Mouse (Mus musculus): ENCODE data around the gene AL731706.2. TPM values are rescaled to one million over a fixed set of nuclear protein-coding genes. Genes with fewer than 3 reads are reported as not detected.
"Not testable (repeated sequence)": the region's sequence is repeated elsewhere in the genome, so short reads cannot be mapped to it uniquely, and the experiment has no call there.

AL731706.2 gene
- polyA plus RNA-seq, 1 experiment from 2014 or later, result 16.8 TPM

DNA sequence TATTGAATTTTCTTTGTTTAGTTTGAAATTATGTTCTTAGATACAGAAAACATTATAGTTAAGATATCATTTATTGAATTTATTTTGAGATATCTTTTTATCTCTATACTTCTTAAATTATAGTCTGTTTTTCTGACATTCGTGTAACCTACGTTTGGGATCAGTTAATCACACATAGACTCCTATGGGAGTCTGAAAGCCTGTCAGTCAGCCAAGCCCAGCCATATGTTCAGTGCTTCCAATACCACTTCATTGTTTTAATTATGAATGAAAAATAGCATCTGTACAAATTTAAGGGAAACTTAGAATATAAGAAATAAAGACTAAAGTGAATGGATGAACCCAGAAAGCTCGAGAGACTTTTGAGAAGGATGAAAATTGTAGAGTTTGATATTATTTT is 23.1 kb upstream of the AL731706.2 start:
- Histone ChIP-seq H3K4me1 (replicated peaks; ENCODE audit: control insufficient read depth, insufficient read depth, low read length) (peaks cover 5% of the 10 kb centered on the region), H3K4me3 (ENCODE audit: low read depth, low read length) (no peak overlapping the region), H3K9ac (ENCODE audit: low read depth, low read length) (no peak overlapping the region), H3K27me3 (replicated peaks; ENCODE audit: control insufficient read depth, insufficient read depth, low read length) (no peaks in the 10 kb centered on the region), H3K4me2 (no peak overlapping the region), H3K9me3 (ENCODE audit: control insufficient read depth, low read length) (no peaks in the 10 kb centered on the region), H3K36me3 (ENCODE audit: control insufficient read depth, insufficient read depth, low read length) (peaks cover 7% of the 10 kb centered on the region; the same call in 1 of the 2 replicates), H3K27ac (ENCODE audit: low read depth, low read length) (no peak overlapping the region)
- no peak for DNase-seq (ENCODE audit: low spot score)
- no peak for ATAC-seq (replicated peaks; ENCODE audit: low FRiP score)
- 87% methylated on average over 3 of the region's 3 CpGs for WGBS

DNA sequence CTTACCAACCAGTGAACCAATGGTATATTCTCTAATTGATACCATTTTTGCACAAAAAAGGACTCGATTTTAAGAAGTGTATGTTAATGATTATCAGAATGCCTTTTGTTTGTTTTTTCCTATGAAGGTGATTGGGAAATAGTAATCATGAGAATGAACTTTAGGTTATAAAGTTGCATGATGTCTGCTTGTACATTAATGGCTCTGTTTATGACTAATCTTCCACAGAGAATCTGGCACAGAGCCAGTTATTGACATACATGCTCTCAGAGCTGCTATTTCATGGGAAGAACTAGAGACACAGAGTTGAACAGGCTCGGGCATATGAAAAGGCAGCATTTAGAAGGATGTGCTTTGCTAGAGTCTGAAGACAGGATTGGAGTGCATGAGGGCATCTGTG is 10.7 kb upstream of the AL731706.2 start:
- H3K27me3 ChIP-seq (replicated peaks; ENCODE audit: control insufficient read depth, insufficient read depth, low read length), result no peaks in the 10 kb centered on the region
- DNase-seq (ENCODE audit: low spot score) (no peak), ATAC-seq (replicated peaks; ENCODE audit: low FRiP score) (no peak)
- H3K4me3 ChIP-seq (ENCODE audit: low read depth, low read length), result no peak overlapping the region
- H3K4me1 ChIP-seq (replicated peaks; ENCODE audit: control insufficient read depth, insufficient read depth, low read length), result peaks cover 9% of the 10 kb centered on the region
- 78% methylated on average over 2 of the region's 2 CpGs for WGBS
- H3K4me2 ChIP-seq, result no peak overlapping the region
- no peak overlapping the region for H3K27ac ChIP-seq (ENCODE audit: low read depth, low read length)
- H3K36me3 ChIP-seq (ENCODE audit: control insufficient read depth, insufficient read depth, low read length), result no peaks in the 10 kb centered on the region
- H3K9ac ChIP-seq (ENCODE audit: low read depth, low read length), result no peak overlapping the region
- no peaks in the 10 kb centered on the region for H3K9me3 ChIP-seq (ENCODE audit: control insufficient read depth, low read length)

DNA sequence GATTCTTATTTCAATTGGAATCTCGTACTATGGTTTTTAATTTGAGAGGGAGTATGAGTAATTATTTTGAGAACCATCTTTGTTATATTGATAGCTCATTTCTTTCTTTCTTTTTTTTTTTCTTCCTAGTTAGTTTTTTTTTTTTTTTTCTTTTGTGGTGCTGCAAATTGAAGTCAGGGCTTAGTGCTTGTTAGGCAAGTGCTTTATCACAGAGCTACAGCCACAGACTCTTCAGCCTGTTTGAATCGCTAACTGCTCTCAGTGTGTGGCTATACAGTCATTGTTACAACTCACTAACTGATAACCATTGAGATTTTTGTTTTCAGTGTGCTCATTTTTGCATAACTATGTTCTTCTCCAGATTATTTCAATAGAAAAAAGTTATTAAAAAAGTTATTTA is 9.0 kb upstream of the AL731706.2 start:
- Histone ChIP-seq H3K9ac (ENCODE audit: low read depth, low read length) (no peak overlapping the region), H3K9me3 (ENCODE audit: control insufficient read depth, low read length) (no peaks in the 10 kb centered on the region), H3K4me2 (no peak overlapping the region), H3K4me1 (replicated peaks; ENCODE audit: control insufficient read depth, insufficient read depth, low read length) (peaks cover 13% of the 10 kb centered on the region), H3K4me3 (ENCODE audit: low read depth, low read length) (no peak overlapping the region), H3K27me3 (replicated peaks; ENCODE audit: control insufficient read depth, insufficient read depth, low read length) (no peaks in the 10 kb centered on the region), H3K27ac (ENCODE audit: low read depth, low read length) (no peak overlapping the region), H3K36me3 (ENCODE audit: control insufficient read depth, insufficient read depth, low read length) (no peaks in the 10 kb centered on the region)
- ATAC-seq (replicated peaks; ENCODE audit: low FRiP score) (no peak), DNase-seq (ENCODE audit: low spot score) (no peak)
- WGBS, result 61% methylated on average over 2 of the region's 2 CpGs

DNA sequence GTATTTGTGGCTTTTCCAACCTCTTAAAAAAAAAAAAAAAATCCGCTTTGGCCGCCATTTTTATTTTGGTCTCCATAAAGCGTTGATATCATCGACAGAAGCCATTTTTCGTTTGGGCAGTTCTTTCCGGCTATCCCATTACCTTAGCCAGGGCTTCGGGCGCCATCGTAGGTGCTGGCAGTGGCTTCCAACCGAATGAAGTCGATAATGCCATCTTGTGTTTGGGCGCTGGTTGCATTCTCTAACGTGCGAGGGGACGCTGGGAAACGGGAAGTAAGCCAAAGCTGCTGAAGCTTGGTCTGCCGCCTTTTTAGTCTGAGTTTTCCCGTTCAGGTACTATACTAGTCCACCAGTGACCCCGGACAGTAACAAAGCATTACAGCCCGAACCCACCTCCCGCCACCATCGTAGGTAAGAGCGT is 6.5 kb upstream of the AL731706.2 start:
- DNase-seq (ENCODE audit: low spot score), result peak; percentile 81
- peak overlapping the region; percentile 82 for H3K4me3 ChIP-seq (ENCODE audit: low read depth, low read length)
- peak overlapping the region; percentile 65 for H3K27ac ChIP-seq (ENCODE audit: low read depth, low read length)
- H3K27me3 ChIP-seq (replicated peaks; ENCODE audit: control insufficient read depth, insufficient read depth, low read length), result no peaks in the 10 kb centered on the region
- H3K4me1 ChIP-seq (replicated peaks; ENCODE audit: control insufficient read depth, insufficient read depth, low read length), result peaks cover 13% of the 10 kb centered on the region
- no peaks in the 10 kb centered on the region for H3K9me3 ChIP-seq (ENCODE audit: control insufficient read depth, low read length)
- peak overlapping the region; percentile 70 for H3K9ac ChIP-seq (ENCODE audit: low read depth, low read length)
- H3K4me2 ChIP-seq, result peak overlapping the region; percentile 61
- ATAC-seq (replicated peaks; ENCODE audit: low FRiP score), result peak; percentile 76
- under 1% methylated on average over 23 of the region's 23 CpGs for WGBS
- H3K36me3 ChIP-seq (ENCODE audit: control insufficient read depth, insufficient read depth, low read length), result no peaks in the 10 kb centered on the region

DNA sequence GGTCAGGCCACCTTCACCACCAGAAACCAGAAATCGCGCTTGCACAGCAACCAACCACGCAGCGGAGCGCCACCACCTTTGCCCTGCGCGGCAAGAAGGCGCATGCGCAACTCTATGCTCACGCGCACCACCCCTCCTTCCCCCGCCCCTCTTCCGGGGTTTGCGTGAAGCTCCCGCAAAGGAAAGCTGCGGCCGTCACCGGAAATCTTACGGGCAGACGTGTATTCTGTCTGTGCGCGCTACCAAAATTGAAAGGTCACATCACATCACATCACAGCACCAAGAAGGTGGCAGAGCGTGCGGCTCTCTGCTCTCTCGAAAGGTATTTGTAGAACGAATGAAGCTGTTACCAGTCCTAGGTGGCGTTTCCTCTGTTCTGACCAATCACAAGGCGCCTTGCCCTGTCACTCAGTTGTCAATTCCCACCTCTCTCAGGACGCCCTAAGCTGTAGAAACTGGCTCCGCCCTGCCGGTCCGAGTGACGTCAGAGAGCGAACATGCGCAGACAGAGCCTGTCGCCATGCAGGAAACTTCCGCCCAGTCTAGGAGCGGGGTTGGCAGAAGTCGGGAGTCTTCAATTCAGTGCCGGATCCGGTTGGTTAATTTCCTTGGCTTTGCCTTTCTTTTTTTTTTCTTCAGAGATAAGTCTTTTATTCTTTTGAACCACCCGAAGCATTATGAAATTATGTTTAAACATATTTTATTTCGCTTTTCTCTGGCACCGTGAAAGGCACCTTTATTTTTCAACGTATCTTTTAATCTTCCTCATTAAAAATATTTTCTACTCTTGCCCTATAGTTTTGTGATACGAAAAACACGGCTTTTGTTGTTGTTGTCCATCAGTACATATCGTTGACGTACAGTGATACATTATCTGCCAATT is 5.8 kb upstream of the AL731706.2 start, which contains the start of the genes Slx4ip, AL731706.1 and Mkks:
Slx4ip (plus strand) TSS at position 151 of the 883 bp plus-strand sequence.
AL731706.1 (minus strand) TSS at position 322 of the 883 bp plus-strand sequence.
Mkks (minus strand) TSS at position 322 of the 883 bp plus-strand sequence.
- peak within 1 kb of the TSS; percentile 86 for H3K27ac ChIP-seq (ENCODE audit: low read depth, low read length)
- WGBS, result under 1% methylated on average over 49 of the region's 49 CpGs
- H3K9ac ChIP-seq (ENCODE audit: low read depth, low read length), result peak within 1 kb of the TSS; percentile 85
- DNase-seq (ENCODE audit: low spot score) (peak; percentile 94), ATAC-seq (replicated peaks; ENCODE audit: low FRiP score) (peak; percentile 95)
- H3K9me3 ChIP-seq (ENCODE audit: control insufficient read depth, low read length), result no peaks in the 10 kb centered on the region
- H3K27me3 ChIP-seq (replicated peaks; ENCODE audit: control insufficient read depth, insufficient read depth, low read length), result no peaks in the 10 kb centered on the region
- peak within 1 kb of the TSS; percentile 61 for H3K4me2 ChIP-seq
- H3K4me3 ChIP-seq (ENCODE audit: low read depth, low read length), result peak within 1 kb of the TSS; percentile 82
- H3K4me1 ChIP-seq (replicated peaks; ENCODE audit: control insufficient read depth, insufficient read depth, low read length), result peaks cover 13% of the 10 kb centered on the region
- H3K36me3 ChIP-seq (ENCODE audit: control insufficient read depth, insufficient read depth, low read length), result no peaks in the 10 kb centered on the region

DNA sequence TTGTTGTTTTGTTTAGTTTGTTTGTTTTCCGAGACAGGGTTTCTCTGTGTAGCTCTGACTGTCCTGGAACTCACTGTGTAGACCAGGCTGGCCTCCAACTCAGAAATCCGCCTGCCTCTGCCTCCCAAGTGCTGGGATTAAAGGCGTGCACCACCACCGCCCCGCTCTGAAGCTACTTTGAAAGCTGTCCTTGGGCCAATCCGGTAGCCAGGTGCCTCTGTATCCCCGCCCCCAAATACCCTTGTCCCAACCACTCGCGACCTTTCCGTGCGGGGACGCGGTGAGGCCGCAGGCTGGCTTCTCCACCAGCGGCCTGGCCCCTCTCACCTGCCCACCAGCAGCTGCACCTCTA is 5.2 kb upstream of the AL731706.2 start:
- H3K9ac ChIP-seq (ENCODE audit: low read depth, low read length), result peak overlapping the region; percentile 85
- not testable (repeated sequence) for H3K27me3 ChIP-seq (replicated peaks; ENCODE audit: control insufficient read depth, insufficient read depth, low read length); DNase-seq (ENCODE audit: low spot score); H3K36me3 ChIP-seq (ENCODE audit: control insufficient read depth, insufficient read depth, low read length); H3K9me3 ChIP-seq (ENCODE audit: control insufficient read depth, low read length)
- peak overlapping the region; percentile 82 for H3K4me3 ChIP-seq (ENCODE audit: low read depth, low read length)
- ATAC-seq (replicated peaks; ENCODE audit: low FRiP score), result peak; percentile 75
- H3K4me2 ChIP-seq, result peak overlapping the region; percentile 52
- peak overlapping the region; percentile 86 for H3K27ac ChIP-seq (ENCODE audit: low read depth, low read length)
- 5% methylated on average over 15 of the region's 15 CpGs for WGBS
- H3K4me1 ChIP-seq (replicated peaks; ENCODE audit: control insufficient read depth, insufficient read depth, low read length), result peaks cover 13% of the 10 kb centered on the region

DNA sequence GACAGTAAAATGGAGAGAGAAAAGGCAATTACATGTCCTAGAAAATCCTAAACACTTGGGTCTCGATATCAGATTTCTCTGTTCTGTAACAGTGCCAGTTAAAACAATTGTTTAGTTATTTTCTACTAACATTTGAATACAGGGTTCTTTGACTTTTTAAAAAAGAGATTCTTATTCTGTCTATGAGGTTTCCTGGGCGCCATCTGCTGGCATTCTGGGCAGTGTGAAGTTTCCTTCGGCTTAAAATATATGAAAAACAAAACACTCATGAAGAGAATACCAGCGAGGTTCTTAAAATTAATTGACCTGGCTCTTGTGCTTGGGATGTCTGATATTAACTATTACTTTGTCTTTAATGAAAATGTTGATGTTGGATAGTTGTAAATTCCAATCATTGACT is 1.4 kb upstream of the AL731706.2 start:
- Histone ChIP-seq H3K4me3 (ENCODE audit: low read depth, low read length) (no peak overlapping the region), H3K9me3 (ENCODE audit: control insufficient read depth, low read length) (no peaks in the 10 kb centered on the region), H3K27ac (ENCODE audit: low read depth, low read length) (no peak overlapping the region), H3K36me3 (ENCODE audit: control insufficient read depth, insufficient read depth, low read length) (peaks cover 7% of the 10 kb centered on the region), H3K4me2 (no peak overlapping the region), H3K4me1 (replicated peaks; ENCODE audit: control insufficient read depth, insufficient read depth, low read length) (0 out of 2 replicates have a peak, but pooled peaks cover 4% of the 10 kb centered on the region), H3K27me3 (replicated peaks; ENCODE audit: control insufficient read depth, insufficient read depth, low read length) (no peaks in the 10 kb centered on the region), H3K9ac (ENCODE audit: low read depth, low read length) (no peak overlapping the region)
- DNase-seq (ENCODE audit: low spot score) (no peak), ATAC-seq (replicated peaks; ENCODE audit: low FRiP score) (no peak)
- 72% methylated on average over 4 of the region's 4 CpGs for WGBS

DNA sequence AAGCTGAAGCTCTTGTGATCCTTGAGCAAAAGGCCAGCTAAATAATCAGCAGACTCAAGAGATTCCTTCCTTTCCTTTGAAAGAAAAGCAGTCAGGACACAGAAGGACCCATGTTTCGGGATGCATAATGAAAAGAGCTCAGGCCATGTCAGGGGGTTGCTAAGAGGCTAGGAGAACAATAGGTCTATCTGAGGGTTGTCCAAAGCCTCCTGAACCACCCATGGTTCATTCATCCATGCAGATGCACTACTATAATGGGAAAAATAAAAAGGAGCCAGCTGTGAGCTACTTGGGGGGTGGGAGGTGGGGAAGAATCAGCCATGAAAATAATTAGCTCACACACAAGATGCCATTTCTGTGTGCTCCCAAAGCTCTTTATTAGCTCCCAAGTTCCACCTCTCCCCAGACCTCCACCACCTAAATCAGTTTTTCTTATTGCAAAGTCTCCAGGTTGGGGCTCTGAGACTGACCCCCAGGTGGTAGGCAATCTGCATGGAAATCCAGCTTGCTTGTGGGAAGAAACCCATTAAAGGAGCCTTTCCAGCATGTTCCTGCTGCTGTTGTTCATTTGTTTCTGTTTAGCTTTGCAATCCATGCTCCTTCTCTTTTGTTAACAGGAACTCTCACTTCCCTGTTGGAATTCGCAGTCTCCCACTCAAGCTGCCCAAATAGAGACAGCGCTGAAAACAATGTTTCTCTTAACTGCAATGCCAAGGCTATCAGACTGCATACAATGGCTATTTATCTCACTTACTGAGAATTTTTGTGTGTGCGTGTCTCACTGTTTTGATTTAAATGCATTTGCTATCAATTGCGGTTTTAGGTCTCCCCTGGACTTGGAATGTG is 30.7 kb downstream of the AL731706.2 start:
- Histone ChIP-seq H3K27ac (ENCODE audit: low read depth, low read length) (no peak overlapping the region), H3K4me1 (replicated peaks; ENCODE audit: control insufficient read depth, insufficient read depth, low read length) (no peaks in the 10 kb centered on the region), H3K4me3 (ENCODE audit: low read depth, low read length) (no peak overlapping the region), H3K4me2 (no peak overlapping the region), H3K9me3 (ENCODE audit: control insufficient read depth, low read length) (no peaks in the 10 kb centered on the region), H3K9ac (ENCODE audit: low read depth, low read length) (no peak overlapping the region), H3K36me3 (ENCODE audit: control insufficient read depth, insufficient read depth, low read length) (no peaks in the 10 kb centered on the region), H3K27me3 (replicated peaks; ENCODE audit: control insufficient read depth, insufficient read depth, low read length) (no peaks in the 10 kb centered on the region)
- DNase-seq (ENCODE audit: low spot score) (no peak), ATAC-seq (replicated peaks; ENCODE audit: low FRiP score) (no peak)
- WGBS, result 51% methylated on average over 5 of the region's 5 CpGs

Data from liver, embryonic 11.5 days (tissue).